Mouse (Mus musculus): ENCODE results near the gene Ptger3.

- TF ChIP-seq CTCF (IDR thresholded peaks at IDR 0.05; ENCODE audit: borderline replicate concordance, extremely low read depth, insufficient read depth, insufficient read length) (no peak), POLR2A (IDR thresholded peaks at IDR 0.05; ENCODE audit: borderline replicate concordance, extremely low read depth, insufficient read depth, insufficient read length, poor library complexity, severe bottlenecking) (no peak)
These were observed 46.9 kb downstream of the Ptger3 start for GRCm38 (mm10) chr3:157613542-157613941.
